Mouse (Mus musculus): ENCODE results near the gene Minos1. TPM values are rescaled to one million over a fixed set of nuclear protein-coding genes. Genes with fewer than 3 reads are reported as not detected.

Gene Minos1
- total RNA-seq (2021): 100 to 1,000 TPM; 304 to 430 TPM
- long read RNA-seq, experiment 1, transcript Minos1-204 (4 exons, 476 nt): minor isoform, 17 of 374 reads
- long read RNA-seq, experiment 1, transcript Minos1-203 (4 exons, 2,549 nt): major isoform, 318 of 374 reads
- long read RNA-seq, experiment 1, partial matches to known transcripts: 21 of 374 reads
- long read RNA-seq, experiment 1, other reads (novel, unspliced or antisense): 18 of 374 reads
- long read RNA-seq, experiment 2, transcript Minos1-203 (4 exons, 2,549 nt): major isoform, 361 of 413 reads
- long read RNA-seq, experiment 2, transcript Minos1-204 (4 exons, 476 nt): minor isoform, 18 of 413 reads
- long read RNA-seq, experiment 2, partial matches to known transcripts: 3 of 413 reads
- long read RNA-seq, experiment 2, other reads (novel, unspliced or antisense): 30 of 413 reads

DNA sequence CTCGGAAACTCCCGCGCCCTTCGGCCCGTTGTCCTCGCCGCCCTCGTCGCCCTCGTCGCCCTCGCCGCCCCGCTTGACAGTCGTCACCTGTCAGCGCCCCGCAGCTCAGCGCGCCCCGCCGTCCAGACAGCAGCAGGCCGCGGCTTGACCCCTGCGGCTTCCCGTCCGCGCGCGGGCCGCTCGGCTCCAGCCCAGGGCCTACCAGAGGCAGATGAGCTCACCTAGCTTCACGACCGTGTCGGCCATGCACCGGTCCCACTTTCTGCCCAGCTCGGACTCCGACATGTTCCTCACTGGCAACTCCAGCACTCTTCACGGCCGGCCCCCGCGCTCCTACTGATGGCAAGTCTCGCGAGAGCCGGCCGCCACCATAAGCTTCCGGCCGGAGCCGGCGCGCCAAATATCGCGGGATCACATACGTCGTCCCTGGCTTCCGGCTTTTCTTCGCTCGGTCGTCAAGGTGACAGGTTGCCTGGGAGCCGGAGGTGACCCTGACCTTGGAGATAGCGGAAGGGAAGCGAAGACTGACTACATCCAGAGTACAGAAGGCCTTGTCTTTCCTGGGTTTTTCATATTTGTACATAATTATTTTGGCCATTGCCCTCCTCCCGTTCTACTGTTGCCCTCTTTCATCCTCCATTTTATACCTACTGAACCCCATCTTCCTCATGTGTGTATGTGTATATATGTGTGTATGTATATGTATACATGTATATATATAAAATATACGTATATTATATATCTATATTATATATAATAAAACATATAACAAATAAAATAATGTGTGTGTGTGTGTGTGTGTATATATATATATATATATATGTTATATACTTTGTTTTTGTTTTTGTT, at the start of gene Minos1:
Gene Minos1 (minus strand): TSS at position 413 of the 849 bp plus-strand sequence.
- H3K27ac ChIP-seq: peak within 1 kb of the TSS; percentile 96
- peak within 1 kb of the TSS; percentile 99 for H3K4me3 ChIP-seq
- intact Hi-C loops (cut with DNase I): loop anchor here (5.0 kb wide), 1 partner anchor 61 kb away; the partner anchor contains the start of gene Capzb
- no peak for TF ChIP-seq CTCF (IDR thresholded peaks at IDR 0.05)
- peak; percentile 99 for DNase-seq

DNA sequence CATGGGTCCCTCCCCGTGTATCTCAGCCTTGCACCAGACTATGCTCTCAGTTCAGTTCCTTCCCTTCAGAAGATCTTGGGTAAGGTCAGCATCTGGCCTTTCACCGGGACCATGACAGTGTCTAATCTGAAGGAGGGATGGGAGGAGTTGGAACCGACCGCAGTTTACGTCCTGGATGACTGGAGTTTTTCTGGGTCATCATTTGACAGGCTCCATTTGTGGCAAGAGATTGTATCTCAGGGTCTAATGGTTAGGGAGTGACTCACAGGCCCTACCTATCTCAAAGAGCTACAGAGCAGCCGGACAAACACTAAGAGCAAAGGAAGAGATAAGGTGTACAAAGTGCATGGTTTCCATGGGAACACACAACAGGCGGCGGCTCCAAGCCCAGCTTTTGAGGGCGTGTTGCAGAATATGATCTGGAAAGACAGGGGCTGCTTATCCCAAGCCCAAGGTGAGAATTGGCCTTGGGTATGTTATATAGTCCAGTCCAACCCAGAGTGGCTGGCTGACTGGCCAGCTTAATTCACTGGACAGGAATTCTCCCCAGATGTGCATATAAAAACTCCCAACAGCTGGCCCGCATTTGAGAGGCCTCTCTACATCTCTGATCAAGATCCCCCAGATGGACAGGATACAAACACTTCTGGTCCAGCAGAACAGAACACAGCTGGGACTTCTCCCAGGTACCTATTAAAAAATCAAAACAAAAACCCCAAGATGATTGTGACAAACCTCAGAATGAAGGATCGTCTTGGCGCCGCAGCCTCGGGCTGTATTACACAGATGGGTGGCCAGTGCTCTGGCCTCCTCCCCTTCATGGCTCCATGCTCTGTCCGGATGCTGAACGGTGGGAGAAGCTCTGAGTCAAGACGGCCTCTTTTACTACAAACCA, 49.1 kb upstream of the Minos1 start:
- intact Hi-C loops (cut with DNase I): no loop called here
- DNase-seq: peak; percentile 48
- Histone ChIP-seq H3K27ac (peak overlapping the region; percentile 52), H3K4me3 (no peak overlapping the region)
- no peak for TF ChIP-seq CTCF (IDR thresholded peaks at IDR 0.05)

DNA sequence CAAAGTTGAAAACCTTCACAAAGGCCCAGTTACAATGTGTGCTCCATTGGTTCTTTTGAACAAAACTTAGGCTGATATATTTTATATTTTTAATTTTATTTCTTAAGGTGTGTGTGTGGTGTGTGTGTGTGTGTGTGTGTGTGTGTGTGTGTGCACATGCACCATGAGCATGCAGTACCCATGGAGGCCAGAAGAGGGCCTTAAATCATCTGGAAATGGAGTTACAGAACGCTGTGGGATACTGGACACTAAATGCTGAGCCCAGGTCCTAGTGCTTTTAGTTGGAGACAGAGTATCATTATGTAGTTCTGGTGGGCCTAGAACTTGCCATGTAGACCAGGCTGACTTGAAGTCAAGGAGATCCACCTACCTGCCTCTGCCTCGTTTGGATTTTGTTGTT, 48.3 kb upstream of the Minos1 start:
- H3K27ac ChIP-seq: no peak overlapping the region
- intact Hi-C loops (cut with DNase I): no loop called here
- no peak for DNase-seq
- no peak overlapping the region for H3K4me3 ChIP-seq
- no peak; the same call in 1 of the 2 replicates for TF ChIP-seq CTCF (IDR thresholded peaks at IDR 0.05)

DNA sequence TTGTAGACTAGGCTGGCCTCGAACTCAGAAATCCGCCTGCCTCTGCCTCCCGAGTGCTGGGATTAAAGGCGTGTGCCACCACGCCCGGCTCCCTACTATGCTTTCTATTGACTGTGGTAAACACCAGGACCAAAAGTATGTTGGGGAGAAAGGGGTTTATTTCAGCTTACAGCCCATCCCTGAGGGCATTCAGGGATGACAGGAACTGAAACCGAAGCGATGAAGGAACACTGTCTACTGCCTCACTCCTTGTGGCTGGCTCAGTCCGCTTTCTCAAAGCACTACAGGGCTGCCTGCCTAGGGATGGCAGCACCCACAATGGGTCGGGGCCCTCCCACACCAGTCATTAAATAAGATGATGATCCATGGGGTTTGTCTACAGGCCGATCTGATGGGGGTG, 47.5 kb upstream of the Minos1 start:
- H3K4me3 ChIP-seq: no peak overlapping the region
- DNase-seq: no peak
- intact Hi-C loops (cut with DNase I): no loop called here
- TF ChIP-seq CTCF (IDR thresholded peaks at IDR 0.05): no peak
- H3K27ac ChIP-seq: no peak overlapping the region

DNA sequence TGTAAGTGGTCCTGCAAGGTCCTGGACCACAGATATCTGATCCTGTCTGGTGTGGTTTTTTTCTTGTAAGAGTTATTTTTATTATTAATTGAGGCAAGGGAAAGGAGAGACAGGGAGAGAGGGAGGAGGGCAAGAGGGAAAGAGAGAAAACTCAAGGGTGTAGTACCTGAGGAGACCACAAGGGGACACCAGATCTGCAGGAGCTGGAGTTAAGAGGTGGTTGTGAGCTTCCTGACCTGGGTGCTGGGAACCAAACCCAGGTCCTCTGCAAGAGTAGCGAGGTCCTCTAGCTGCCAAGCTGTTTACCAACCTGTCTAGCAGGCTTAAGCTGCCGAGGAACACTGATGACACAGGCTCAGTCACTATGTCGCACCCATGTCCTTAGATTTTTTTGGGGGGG, 47.0 kb upstream of the Minos1 start:
- Histone ChIP-seq H3K4me3 (no peak overlapping the region), H3K27ac (no peak overlapping the region)
- DNase-seq: no peak
- intact Hi-C loops (cut with DNase I): no loop called here
- peak; percentile 59 for TF ChIP-seq CTCF (IDR thresholded peaks at IDR 0.05)

DNA sequence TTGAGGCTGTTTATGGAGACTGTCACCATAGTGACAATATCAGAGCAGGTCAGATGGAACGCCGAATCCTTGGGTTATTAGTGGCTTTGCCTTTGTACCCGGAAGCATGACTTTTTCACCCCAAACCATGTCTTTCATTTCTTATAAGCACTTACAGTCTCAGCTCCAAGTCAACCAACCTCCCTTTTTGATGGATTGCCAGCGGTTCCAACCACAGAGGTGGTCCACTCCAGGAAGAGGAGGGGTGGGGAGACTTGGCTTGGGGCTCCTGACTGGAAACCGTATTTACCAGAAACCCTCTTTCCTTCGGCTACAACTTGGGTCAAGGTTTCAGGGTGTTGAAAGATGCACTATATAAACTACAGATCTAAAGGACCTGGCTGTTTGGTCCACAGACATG, 45.1 kb upstream of the Minos1 start:
- Histone ChIP-seq H3K27ac (peak overlapping the region; percentile 80), H3K4me3 (peak overlapping the region; percentile 36)
- no peak for TF ChIP-seq CTCF (IDR thresholded peaks at IDR 0.05)
- peak; percentile 46 for DNase-seq
- intact Hi-C loops (cut with DNase I): no loop called here

DNA sequence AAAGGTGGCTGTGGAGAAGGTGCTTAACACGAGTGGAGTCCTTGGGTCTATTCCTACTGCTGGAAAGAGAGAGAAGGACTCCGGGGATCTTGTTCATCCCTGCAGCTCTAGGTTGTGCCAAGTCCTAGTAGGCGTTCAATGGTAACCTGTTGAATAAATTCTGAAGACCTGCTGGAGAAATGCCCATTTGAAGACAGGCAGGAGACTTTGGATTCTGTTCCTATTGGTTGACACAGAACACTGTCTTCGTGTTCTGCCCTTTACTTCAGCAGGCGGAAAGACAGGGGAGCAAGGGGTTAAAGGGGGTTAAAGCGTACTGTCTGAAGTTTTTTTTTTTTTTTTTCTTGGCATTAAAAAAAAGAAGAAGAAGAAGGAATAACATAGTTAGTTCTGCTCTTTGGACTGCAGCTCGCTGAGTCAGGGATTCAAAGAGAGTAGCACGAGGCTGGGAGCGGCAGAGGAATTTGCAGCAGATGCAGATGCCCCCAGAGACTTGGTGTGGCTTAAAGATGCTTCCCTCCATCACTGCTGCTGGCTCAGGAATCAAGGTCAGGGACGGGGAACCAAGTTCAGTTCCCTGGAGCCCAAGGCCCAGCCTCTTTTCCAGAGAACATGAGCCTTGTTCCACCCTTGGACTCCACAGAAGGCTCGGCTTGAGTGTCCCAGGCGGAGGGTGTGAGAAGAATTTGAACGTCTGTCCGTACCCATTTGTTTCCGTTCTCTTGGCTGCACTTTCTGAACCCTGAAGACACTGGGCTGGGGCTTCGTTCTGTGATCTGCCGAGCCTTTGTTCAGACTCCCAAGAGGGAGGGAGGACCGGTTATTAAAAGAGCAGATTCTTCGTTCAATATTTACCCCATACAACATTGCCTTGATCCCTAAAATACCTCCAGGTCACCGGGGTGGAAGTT, 44.4 kb upstream of the Minos1 start:
- TF ChIP-seq CTCF (IDR thresholded peaks at IDR 0.05): no peak
- Histone ChIP-seq H3K4me3 (peak overlapping the region; percentile 36), H3K27ac (peak overlapping the region; percentile 80)
- intact Hi-C loops (cut with DNase I): no loop called here
- DNase-seq: peak; percentile 87

DNA sequence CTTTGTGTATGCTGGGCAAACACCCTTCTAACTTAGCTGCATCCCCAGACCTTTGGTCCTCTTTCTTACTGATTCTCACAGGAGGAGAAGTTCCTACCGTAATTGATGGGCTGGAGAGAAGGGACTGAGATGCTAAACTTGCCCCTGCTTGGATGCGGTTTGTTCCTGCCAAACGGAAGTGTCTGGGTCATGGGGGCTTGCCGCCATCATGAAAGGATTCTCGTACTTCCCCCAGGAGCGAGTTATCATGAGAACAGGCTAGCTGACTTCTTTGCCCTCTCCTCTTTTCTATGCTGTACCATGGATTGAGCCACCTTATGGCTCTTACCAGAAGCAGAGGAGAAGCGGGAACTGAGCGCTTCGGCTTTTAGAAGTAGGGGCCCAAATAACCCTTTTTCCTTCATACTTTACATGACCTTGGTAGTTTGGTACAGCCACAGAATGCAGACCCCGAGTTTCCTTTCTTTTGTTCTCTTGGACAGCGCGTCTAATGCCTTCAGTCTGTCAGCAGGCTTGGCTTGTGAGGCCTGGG, 38.9 kb upstream of the Minos1 start:
- Histone ChIP-seq H3K27ac (peak overlapping the region; percentile 38), H3K4me3 (no peak overlapping the region)
- no peak for TF ChIP-seq CTCF (IDR thresholded peaks at IDR 0.05)
- intact Hi-C loops (cut with DNase I): no loop called here
- no peak for DNase-seq

DNA sequence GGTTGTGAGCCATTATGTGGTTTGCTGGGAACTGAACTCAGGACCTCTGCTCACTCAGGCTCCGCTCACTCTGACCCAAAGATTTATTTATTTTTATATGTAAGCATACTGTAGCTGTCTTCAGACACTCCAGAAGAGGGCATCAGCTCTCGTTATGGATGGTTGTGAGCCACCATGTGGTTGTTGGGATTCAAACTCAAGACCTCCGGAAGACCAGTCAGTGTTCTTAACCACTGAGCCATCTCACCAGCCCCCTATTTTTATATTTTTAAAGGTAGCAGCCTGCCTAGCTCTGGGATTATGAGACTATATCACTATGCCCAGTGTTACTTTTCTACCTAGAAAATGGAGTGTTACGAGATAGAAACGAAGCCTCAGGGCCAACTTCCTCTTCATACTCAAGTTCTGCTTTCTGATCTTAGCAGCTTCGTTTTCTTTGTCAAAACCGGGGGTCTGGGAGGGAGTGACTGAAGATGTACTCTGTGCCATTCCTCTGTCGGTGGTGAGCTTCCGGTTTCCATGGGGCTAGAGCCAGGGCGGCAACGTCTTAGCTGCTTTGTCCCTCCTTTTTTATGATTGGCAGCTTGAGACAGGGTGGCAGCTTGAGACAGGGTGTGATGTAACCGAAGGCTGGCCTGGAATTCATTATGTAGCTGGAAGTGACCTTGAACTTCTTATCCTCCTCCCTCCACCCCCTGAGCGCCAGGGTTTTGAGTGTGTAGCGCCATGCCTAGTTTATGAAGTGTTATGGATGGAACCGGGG, 38.3 kb upstream of the Minos1 start:
- intact Hi-C loops (cut with DNase I): no loop called here
- TF ChIP-seq CTCF (IDR thresholded peaks at IDR 0.05): no peak
- Histone ChIP-seq H3K4me3 (no peak overlapping the region), H3K27ac (peak overlapping the region; percentile 48)
- peak; percentile 38 for DNase-seq

DNA sequence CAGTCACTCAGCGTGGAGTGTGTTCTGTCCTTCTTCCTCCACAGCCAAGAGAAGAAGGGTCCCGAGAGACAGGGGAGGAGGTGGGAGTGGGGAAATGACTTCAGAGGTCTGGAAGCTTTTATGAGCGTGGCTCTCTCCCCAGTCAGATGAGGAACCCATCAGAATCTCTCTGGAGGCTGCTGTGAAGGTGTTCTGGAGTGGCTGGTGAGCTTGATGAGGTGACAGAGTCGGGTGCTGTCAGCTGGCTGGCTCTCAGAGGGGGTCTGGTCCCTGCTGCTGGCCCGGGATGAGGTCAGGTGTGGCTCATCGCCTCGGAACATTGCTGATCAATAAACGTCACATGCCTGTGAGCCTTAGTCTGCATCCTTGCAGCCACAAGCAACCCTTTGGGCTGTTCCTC, 36.2 kb upstream of the Minos1 start:
- Histone ChIP-seq H3K4me3 (no peak overlapping the region), H3K27ac (peak overlapping the region; percentile 38; the same call in 1 of the 2 replicates)
- intact Hi-C loops (cut with DNase I): no loop called here
- peak; percentile 42 for DNase-seq
- TF ChIP-seq CTCF (IDR thresholded peaks at IDR 0.05): no peak
